Mouse (Mus musculus) forebrain, embryonic 16.5 days (tissue): ENCODE data around the gene Adra1b. TPM values are rescaled to one million over a fixed set of nuclear protein-coding genes. Genes with fewer than 3 reads are reported as not detected.

Experiments used
- ATAC-seq: fragments of 200-750 bp; cut with Nextera tagmentation; 2 replicates; pipeline ENCODE4 v1.8.0; 2017; ENCODE audit warnings: mild to moderate bottlenecking, moderate library complexity
- H3K27ac ChIP-seq: fragments of 300-500 bp; sonication (generic); 2 replicates; pipeline ENCODE4 v1.5.1; 2014; ENCODE audit warnings: low read length, control low read depth
- H3K27me3 ChIP-seq: fragments of 300-500 bp; sonication (generic); replicated peaks from 2 replicates; pipeline ENCODE4 v1.6.1; 2014; ENCODE audit warnings: low read length; ENCODE audit not compliant: control insufficient read depth, insufficient read depth
- H3K36me3 ChIP-seq: fragments of 300-500 bp; sonication (generic); 2 replicates; pipeline ENCODE4 v1.6.1; 2014; ENCODE audit not compliant: control insufficient read depth, insufficient read depth
- H3K4me1 ChIP-seq: fragments of 300-500 bp; sonication (generic); replicated peaks from 2 replicates; pipeline ENCODE4 v1.6.1; 2014; ENCODE audit warnings: low read length; ENCODE audit not compliant: control insufficient read depth, insufficient read depth
- H3K4me2 ChIP-seq: fragments of 300-500 bp; sonication (generic); 2 replicates; pipeline ENCODE4 v1.6.1; 2014; ENCODE audit warnings: mild to moderate bottlenecking, low read length, control low read depth
- H3K4me3 ChIP-seq: fragments of 300-500 bp; sonication (generic); replicated peaks from 2 replicates; pipeline ENCODE4 v1.5.1; 2014; ENCODE audit warnings: mild to moderate bottlenecking, low read length, control low read depth
- H3K9ac ChIP-seq: fragments of 300-500 bp; sonication (generic); replicated peaks from 2 replicates; pipeline ENCODE4 v1.6.1; 2014; ENCODE audit warnings: low read depth, low read length, control low read depth
- H3K9me3 ChIP-seq: fragments of 300-500 bp; sonication (generic); 2 replicates; pipeline ENCODE4 v1.6.1; 2016; ENCODE audit warnings: low read length; ENCODE audit not compliant: control insufficient read depth
- WGBS: fragments of 180-500 bp; shearing (Covaris S2); extraction: QIAGEN DNeasy Blood & Tissue Kit; methylation state at CpG from one replicate; pipeline ENCODE4 v1.1.7; 2014; 5-methylcytosine and 5-hydroxymethylcytosine counted together
- polyA plus RNA-seq: library from polyadenylated mRNA; unstranded; fragments of >200 nt; fragmentation: Nextera tagmentation; extraction: Ambion mirVana; gene quantifications from 2 replicates; pipeline ENCODE4 v1.2.1, GENCODE M21; 2015

Adra1b gene
- polyA plus RNA-seq, 1 experiment from 2014 or later = 2.8 TPM

- no peak overlapping the region for H3K4me3 ChIP-seq
- no peak overlapping the region for H3K27ac ChIP-seq
- no peak for ATAC-seq
- H3K36me3 ChIP-seq = no peaks in the 10 kb centered on the region
- no peaks in the 10 kb centered on the region for H3K27me3 ChIP-seq
- no peak overlapping the region for H3K4me2 ChIP-seq
- 64% methylated on average over 8 of the region's 8 CpGs for WGBS
- no peaks in the 10 kb centered on the region for H3K4me1 ChIP-seq
- H3K9me3 ChIP-seq = no peaks in the 10 kb centered on the region
- H3K9ac ChIP-seq = no peak overlapping the region
Measured at GRCm38 (mm10) chr11:43795992-43796391, 105.0 kb downstream of the Adra1b start.

DNA sequence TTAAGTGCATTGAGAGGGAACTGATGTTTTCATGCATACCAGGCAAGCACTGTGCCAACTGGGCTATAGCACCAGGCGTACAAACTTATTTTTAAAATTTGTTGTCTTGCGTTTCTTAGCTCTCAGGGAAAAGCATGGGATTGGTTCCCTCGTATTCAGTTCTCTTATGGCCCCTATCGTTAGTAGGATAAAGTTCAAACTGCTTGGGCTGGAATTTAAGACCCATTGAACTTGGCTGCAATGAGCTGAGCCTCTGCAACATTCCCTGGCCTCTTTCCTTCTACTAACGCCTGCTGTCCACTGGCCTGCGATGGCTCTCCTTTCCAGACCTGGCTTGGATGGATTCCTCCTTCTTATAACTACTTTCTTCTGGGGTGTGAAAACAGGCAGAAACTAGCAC is 110.6 kb downstream of the Adra1b start:
- H3K27ac ChIP-seq = no peak overlapping the region
- no peaks in the 10 kb centered on the region for H3K9me3 ChIP-seq
- H3K27me3 ChIP-seq = no peaks in the 10 kb centered on the region
- no peaks in the 10 kb centered on the region for H3K36me3 ChIP-seq
- ATAC-seq = no peak
- 85% methylated on average over 6 of the region's 6 CpGs for WGBS
- no peak overlapping the region for H3K9ac ChIP-seq
- H3K4me1 ChIP-seq = no peaks in the 10 kb centered on the region
- H3K4me3 ChIP-seq = no peak overlapping the region
- no peak overlapping the region for H3K4me2 ChIP-seq

- 11% methylated on average over 2 of the region's 2 CpGs for WGBS
- H3K9ac ChIP-seq = no peak overlapping the region
- H3K27me3 ChIP-seq = no peaks in the 10 kb centered on the region
- no peak overlapping the region for H3K27ac ChIP-seq
- H3K4me3 ChIP-seq = no peak overlapping the region
- peak; percentile 65 for ATAC-seq
- no peaks in the 10 kb centered on the region for H3K4me1 ChIP-seq
- H3K4me2 ChIP-seq = no peak overlapping the region
- no peaks in the 10 kb centered on the region for H3K9me3 ChIP-seq
- no peaks in the 10 kb centered on the region for H3K36me3 ChIP-seq
Measured at GRCm38 (mm10) chr11:43783772-43784171, 117.2 kb downstream of the Adra1b start.

DNA sequence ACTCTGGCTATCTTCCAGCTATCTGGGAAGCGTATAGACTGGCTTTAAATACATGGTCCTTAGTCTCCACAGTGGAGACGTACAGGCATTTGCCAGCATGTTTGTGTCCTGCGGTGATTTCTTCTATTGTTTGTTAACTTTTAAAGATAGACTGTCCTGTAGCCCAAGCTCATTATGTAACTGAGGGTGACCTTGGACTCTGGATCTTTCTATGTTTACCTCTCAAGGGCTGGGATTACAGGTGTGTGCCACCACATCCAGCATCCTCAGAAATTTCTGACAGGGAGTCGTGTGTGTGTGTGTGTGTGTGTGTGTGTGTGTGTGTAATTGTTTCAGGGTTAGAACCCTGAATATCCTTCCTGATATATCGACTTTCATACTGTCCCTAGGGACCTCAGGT is 117.9 kb downstream of the Adra1b start:
- Histone ChIP-seq H3K9ac (no peak overlapping the region), H3K27me3 (no peaks in the 10 kb centered on the region), H3K4me2 (no peak overlapping the region), H3K36me3 (no peaks in the 10 kb centered on the region), H3K4me3 (no peak overlapping the region), H3K27ac (no peak overlapping the region), H3K4me1 (no peaks in the 10 kb centered on the region), H3K9me3 (no peaks in the 10 kb centered on the region)
- 68% methylated on average over 5 of the region's 5 CpGs for WGBS
- ATAC-seq = no peak

DNA sequence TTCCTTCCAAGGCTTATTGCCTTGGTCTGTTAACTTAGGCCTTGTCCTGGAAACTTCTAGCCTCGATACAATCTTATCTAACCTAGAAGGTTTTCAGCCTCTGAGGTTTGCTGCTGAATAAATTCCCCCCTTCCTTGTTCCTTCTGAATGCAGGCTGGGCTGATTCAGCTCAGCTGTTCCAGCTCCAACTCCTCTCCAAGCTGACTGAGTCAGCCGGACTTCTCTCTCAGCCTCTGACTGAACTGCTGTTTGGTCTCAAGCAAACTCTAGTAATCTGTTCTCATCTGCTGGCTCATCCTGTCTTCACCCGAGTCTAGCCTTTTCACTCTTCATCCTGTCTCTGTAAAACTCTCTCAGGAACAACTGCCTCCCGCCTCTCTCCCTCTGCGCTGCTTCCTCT is 121.5 kb downstream of the Adra1b start:
- Histone ChIP-seq H3K4me3 (no peak overlapping the region), H3K9me3 (no peaks in the 10 kb centered on the region), H3K4me1 (peaks cover 6% of the 10 kb centered on the region), H3K9ac (no peak overlapping the region), H3K27me3 (peaks cover 12% of the 10 kb centered on the region), H3K4me2 (no peak overlapping the region), H3K36me3 (no peaks in the 10 kb centered on the region), H3K27ac (no peak overlapping the region)
- WGBS = 75% methylated on average over 5 of the region's 5 CpGs
- ATAC-seq = no peak

DNA sequence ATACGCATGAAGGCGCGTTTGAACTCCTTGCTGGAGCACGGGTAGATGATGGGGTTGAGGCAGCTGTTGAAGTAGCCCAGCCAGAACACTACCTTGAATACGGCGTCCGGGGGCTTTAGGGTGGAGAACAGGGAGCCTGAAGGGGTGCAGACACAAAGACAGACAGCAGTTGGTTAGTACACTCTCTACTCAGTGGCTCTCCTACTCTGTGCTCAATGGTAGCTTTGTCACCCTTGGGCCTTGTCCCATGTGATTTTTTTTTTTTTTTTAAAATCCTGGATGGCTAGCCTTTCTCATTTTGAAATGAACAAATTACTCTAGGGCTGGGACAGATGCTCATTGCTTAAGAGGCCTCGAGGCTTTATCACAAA is 124.7 kb downstream of the Adra1b start:
- no peak for ATAC-seq
- H3K36me3 ChIP-seq = no peaks in the 10 kb centered on the region
- H3K4me3 ChIP-seq = peak overlapping the region; percentile 38
- H3K27ac ChIP-seq = no peak overlapping the region
- 17% methylated on average over 8 of the region's 8 CpGs for WGBS
- H3K9me3 ChIP-seq = no peaks in the 10 kb centered on the region
- H3K4me1 ChIP-seq = peaks cover 6% of the 10 kb centered on the region
- H3K4me2 ChIP-seq = peak overlapping the region; percentile 56
- H3K9ac ChIP-seq = no peak overlapping the region; the same call in 1 of the 2 replicates
- peaks cover 12% of the 10 kb centered on the region for H3K27me3 ChIP-seq

- Histone ChIP-seq H3K4me1 (peaks cover 6% of the 10 kb centered on the region), H3K4me2 (peak overlapping the region; percentile 56), H3K27ac (no peak overlapping the region), H3K27me3 (peaks cover 12% of the 10 kb centered on the region), H3K9me3 (no peaks in the 10 kb centered on the region), H3K36me3 (no peaks in the 10 kb centered on the region), H3K9ac (peak overlapping the region; percentile 25), H3K4me3 (peak overlapping the region; percentile 38)
- WGBS = 11% methylated on average over 61 of the region's 63 CpGs
- ATAC-seq = no peak
Measured at GRCm38 (mm10) chr11:43775469-43776323, 125.3 kb downstream of the Adra1b start.

GRCm38 (mm10) chr11:43773725-43774124 is 127.3 kb downstream of the Adra1b start:
- H3K27me3 ChIP-seq = peaks cover 12% of the 10 kb centered on the region
- no peak overlapping the region for H3K4me3 ChIP-seq
- no peak overlapping the region for H3K9ac ChIP-seq
- no peaks in the 10 kb centered on the region for H3K36me3 ChIP-seq
- ATAC-seq = no peak
- peaks cover 6% of the 10 kb centered on the region for H3K4me1 ChIP-seq
- no peak overlapping the region for H3K27ac ChIP-seq
- 68% methylated on average over 5 of the region's 5 CpGs for WGBS
- no peak overlapping the region for H3K4me2 ChIP-seq
- no peaks in the 10 kb centered on the region for H3K9me3 ChIP-seq

DNA sequence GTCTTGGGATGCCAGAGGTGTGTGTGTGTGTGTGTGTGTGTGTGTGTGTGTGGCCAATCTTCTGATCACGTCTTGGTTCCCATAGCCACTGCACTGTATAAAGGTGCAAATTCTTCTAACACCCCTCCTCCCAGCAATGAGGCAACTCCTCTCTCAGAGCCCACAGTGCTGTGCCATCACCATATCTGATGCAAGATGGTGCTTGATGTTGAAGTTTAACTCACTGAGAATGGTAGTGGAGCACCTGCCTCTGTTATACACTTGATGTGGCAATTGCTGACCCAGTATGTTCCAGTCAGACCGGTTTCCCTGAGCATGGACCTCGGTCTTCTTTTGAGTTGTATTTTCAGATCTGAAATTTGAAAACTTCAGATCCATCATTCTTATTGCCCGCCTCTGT is 130.9 kb downstream of the Adra1b start:
- ATAC-seq = no peak
- no peak overlapping the region for H3K4me2 ChIP-seq
- 84% methylated on average over 4 of the region's 4 CpGs for WGBS
- no peak overlapping the region for H3K4me3 ChIP-seq
- H3K4me1 ChIP-seq = no peaks in the 10 kb centered on the region
- H3K27ac ChIP-seq = no peak overlapping the region
- no peaks in the 10 kb centered on the region for H3K36me3 ChIP-seq
- no peaks in the 10 kb centered on the region for H3K9me3 ChIP-seq
- peaks cover 5% of the 10 kb centered on the region for H3K27me3 ChIP-seq
- no peak overlapping the region for H3K9ac ChIP-seq
